Mouse (Mus musculus) splenic B cell, adult 2 months (primary cell): ENCODE results near the gene Wdr34.

Experiments used
- DNase-seq: peaks from one replicate; pipeline ENCODE4 v3.0.0-alpha.2; 2011; ENCODE audit warnings: low read depth, low spot score
- H3K27me3 ChIP-seq: 2 replicates; pipeline ENCODE4 v1.6.1; 2012; ENCODE audit warnings: mild to moderate bottlenecking, low read length, moderate library complexity, mixed read lengths; ENCODE audit not compliant: control insufficient read depth, poor library complexity, insufficient read depth, severe bottlenecking
- H3K36me3 ChIP-seq: 2 replicates; pipeline ENCODE4 v1.6.1; 2012; ENCODE audit warnings: mild to moderate bottlenecking, low read length, moderate library complexity, mixed read lengths; ENCODE audit not compliant: control insufficient read depth, poor library complexity, insufficient read depth, severe bottlenecking

The Wdr34 gene

GRCm38 (mm10) chr2:30076959-30077358 lies 28.3 kb upstream of the Wdr34 start:
- DNase-seq = no peak
- 0 out of 2 replicates have a peak, but pooled peaks cover under 1% of the 10 kb centered on the region for H3K36me3 ChIP-seq
- no peaks in the 10 kb centered on the region for H3K27me3 ChIP-seq

GRCm38 (mm10) chr2:30076439-30076838 lies 27.8 kb upstream of the Wdr34 start:
- Histone ChIP-seq H3K36me3 (0 out of 2 replicates have a peak, but pooled peaks cover 2% of the 10 kb centered on the region), H3K27me3 (no peaks in the 10 kb centered on the region)
- no peak for DNase-seq

GRCm38 (mm10) chr2:30075625-30076024 lies 26.9 kb upstream of the Wdr34 start:
- DNase-seq = no peak
- H3K27me3 ChIP-seq = no peaks in the 10 kb centered on the region
- peaks cover 3% of the 10 kb centered on the region; the same call in 1 of the 2 replicates for H3K36me3 ChIP-seq

DNA sequence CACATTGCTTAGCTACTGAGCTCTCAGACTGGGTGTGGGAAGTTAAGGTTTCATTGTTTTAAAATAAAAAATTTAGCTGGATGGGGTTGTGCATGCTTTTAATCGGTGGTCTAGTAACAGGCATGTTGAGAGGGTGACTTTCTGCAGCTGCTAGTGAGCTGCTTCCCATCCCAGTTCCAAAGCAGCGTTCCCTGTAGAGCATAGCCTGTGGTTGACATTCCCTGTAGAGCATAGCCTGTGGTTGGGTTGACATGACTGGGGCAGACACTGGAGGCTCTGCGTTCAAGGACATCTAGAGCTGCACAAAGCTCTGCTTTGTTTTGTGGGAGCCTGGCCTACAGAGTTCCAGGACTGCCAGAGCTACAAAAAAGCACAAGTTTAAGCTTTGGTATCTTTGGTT lies 24.6 kb upstream of the Wdr34 start:
- Histone ChIP-seq H3K27me3 (no peaks in the 10 kb centered on the region), H3K36me3 (peaks cover 12% of the 10 kb centered on the region)
- DNase-seq = no peak

DNA sequence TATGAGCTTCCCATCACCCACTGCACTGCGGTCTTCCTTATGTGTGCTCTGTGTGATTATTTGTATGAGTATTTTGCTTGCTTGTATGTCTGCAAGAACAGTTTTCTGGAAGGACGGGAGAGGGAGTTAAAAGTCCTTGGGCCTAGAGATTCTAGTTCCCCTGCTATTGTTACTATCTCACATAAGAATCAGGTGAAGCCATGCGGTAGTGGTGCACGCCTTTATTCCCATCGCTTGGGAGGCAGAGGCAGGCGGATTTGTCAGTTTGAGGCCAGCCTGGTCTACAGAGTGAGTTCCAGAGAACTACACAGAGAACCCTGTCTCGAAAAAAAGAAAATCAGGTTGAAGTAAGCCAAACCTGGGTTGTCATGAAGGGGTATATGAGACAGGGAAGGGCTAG lies 24.2 kb upstream of the Wdr34 start:
- peaks cover 12% of the 10 kb centered on the region for H3K36me3 ChIP-seq
- DNase-seq = no peak
- no peaks in the 10 kb centered on the region for H3K27me3 ChIP-seq

DNA sequence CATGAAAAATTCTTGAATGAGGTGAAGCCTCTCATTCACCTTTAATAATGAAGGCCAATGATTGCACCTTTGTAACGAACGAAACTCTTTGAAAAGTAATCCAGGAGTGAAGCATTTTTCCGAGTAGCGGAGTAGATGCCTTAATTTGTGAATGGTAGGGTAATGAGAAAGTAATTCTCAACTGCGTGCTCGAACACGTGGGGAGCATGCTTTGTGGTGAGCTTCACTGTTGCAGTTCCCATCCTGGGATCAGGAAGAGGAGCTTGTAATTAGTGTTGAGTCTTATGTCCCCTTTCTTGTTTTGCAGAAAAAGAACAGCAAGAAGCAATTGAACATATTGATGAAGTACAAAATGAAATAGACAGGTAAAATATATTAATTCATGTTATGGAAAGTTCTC lies 19.3 kb upstream of the Wdr34 start:
- Histone ChIP-seq H3K36me3 (peaks cover 12% of the 10 kb centered on the region), H3K27me3 (no peaks in the 10 kb centered on the region)
- DNase-seq = no peak

DNA sequence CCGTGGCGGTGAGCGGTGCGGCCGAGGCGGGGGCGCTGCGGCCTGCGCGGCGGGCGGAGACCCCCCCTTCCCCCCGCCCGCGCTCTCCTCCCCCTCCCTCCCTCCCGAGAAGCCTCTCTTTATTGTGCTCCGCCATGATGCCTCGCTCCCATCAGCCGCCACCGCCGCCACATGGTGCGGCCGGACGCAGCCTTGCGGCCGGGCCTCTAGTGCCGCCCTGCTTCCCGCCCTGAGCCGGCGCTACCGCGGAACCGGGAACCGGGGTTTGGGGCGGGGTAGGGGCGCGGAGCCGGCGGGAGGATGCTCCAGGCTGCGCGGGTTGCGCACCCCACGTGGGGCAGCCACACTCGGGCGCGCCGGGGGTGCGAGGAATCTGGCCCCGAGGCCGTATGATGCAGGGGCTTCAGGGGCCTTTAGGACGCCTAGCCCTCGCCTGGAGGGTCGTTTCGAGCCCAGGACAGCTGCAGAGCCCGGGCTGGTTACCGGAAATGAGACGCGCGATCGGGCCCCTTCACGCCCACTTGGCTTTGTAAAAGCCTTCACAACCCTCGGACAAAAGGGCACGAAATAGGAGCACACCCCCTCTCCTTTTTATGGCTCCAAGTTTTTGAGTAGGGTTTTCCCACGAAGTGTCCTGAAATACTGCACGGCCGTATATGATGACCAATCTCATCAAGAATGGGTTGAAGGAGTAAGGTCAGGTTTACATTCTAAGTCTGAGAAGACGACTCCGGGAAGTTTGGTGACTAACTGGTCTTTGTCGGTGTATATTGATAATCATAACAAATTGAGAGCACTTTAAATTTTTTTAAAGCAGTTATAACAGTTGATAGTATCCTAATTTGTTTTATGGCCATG lies 18.6 kb upstream of the Wdr34 start:
- Histone ChIP-seq H3K27me3 (no peaks in the 10 kb centered on the region), H3K36me3 (peaks cover 12% of the 10 kb centered on the region)
- peak; percentile 61 for DNase-seq

DNA sequence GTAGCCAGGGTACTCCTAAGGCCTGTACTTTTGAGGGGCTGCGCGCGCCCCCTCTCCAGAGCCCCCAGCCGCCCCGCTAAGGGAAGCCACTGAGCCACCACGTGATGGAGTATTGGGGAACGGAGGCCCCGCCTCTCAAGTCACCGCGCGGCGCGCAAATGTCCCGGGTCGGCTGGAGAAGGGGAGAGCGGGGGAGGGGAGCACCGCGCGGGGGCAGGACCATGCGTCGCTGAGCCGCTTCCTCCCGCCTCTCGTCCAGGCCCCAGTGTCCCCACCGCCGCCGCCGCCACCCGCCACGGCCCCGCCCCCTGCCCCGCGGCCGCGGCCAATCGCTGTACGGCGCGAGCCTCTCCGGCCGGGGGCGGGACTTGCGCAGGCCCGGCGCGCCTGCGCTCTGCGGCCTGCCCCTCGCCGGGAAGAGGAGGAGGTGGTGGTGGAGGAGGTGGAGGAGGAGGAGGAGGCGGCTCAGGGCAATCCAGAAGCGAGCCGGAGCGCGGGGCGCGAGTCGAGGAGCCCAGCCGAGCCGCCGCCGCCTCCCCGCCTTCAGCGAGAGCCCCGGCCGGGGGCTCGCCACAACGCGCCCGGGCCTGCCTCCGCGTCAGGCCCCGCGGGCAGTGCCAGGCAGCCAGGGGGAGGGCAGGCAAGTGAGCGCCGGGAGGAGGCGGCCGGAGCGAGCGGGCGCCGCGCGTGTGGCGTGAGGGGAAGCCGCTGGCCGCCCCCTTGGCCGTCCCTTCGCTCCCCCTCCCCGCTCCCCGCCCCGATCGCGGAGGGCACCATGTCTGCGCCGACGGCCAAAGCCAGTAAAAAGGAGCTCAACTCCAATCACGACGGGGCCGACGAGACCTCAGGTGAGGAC lies 17.6 kb upstream of the Wdr34 start:
- H3K36me3 ChIP-seq = peaks cover 9% of the 10 kb centered on the region
- peak; percentile 96 for DNase-seq

GRCm38 (mm10) chr2:30064298-30064697 lies 15.6 kb upstream of the Wdr34 start:
- Histone ChIP-seq H3K36me3 (peaks cover 4% of the 10 kb centered on the region; the same call in 1 of the 2 replicates), H3K27me3 (no peaks in the 10 kb centered on the region)
- DNase-seq = no peak

More for the DNA sequence above, 17.6 kb upstream of the Wdr34 start:
- H3K27me3 ChIP-seq = no peaks in the 10 kb centered on the region

DNA sequence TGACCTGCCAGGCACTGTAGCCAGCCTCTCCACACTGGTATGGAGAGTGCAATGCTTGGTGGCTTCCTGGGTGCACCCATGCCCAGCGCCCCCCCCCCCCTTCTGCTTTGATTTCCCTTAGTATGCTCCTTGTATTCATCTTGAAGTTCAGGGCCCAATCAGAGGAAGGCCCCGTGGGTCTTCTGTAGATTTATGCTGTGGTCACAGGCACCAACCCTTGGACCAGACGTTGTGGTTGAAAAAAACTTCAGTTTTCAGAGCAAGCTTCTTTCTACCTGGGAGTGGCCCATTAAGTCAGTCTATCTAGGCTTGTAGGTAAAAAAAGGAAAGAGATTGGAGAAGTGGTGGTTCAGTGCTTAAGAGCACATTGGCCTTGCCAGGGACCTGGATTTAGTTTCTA lies 15.1 kb upstream of the Wdr34 start:
- Histone ChIP-seq H3K36me3 (0 out of 2 replicates have a peak, but pooled peaks cover 2% of the 10 kb centered on the region), H3K27me3 (no peaks in the 10 kb centered on the region)
- DNase-seq = no peak

GRCm38 (mm10) chr2:30063235-30063634 lies 14.6 kb upstream of the Wdr34 start:
- H3K36me3 ChIP-seq = no peaks in the 10 kb centered on the region
- no peaks in the 10 kb centered on the region for H3K27me3 ChIP-seq
- no peak for DNase-seq

DNA sequence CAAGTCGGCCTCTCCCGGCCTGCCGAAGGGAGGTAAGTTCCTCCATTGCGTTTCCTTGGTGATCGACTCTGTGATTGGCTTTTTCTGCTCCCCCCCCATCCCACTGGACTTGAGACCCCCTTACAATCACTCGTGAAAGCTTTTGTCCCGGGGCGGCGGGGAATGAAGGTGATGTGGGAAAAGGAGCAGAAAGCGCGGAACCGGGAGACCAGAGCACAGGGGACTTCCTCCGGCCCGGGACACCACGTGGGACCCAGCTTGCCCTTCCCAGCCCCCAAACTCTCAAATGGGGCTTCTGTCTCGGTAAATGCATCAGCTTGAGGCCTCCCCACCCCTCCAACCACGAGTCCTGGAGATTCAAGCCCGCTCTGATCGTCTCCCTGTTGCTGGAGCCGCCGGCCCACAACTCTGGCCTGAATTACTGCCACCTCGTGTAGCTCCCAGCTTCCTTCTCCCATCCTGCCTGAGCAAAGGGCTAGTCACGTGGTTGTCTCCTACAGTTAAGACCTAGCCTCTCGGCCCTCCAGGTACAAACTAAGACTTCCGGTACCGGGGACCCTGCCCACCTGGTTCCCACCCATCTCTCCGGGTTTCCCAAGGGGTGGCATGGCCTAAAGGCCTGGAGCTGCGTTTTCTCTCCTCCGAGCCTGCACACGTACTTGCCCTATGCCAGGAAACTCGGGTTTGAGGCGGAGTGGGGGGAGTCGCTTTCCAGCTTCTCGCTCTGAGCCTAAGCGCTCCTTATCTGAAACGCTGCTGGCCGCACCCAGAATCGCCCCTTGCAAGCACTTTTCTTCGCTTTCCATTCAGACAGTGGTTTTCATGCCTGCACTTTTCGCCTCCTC lies 13.8 kb upstream of the Wdr34 start:
- H3K36me3 ChIP-seq = no peaks in the 10 kb centered on the region
- H3K27me3 ChIP-seq = no peaks in the 10 kb centered on the region
- DNase-seq = peak; percentile 36

- H3K27me3 ChIP-seq = no peaks in the 10 kb centered on the region
- no peaks in the 10 kb centered on the region for H3K36me3 ChIP-seq
- peak; percentile 51 for DNase-seq
These were observed 12.8 kb upstream of the Wdr34 start for GRCm38 (mm10) chr2:30061215-30062166.
